Mouse (Mus musculus) neural tube, embryonic 12.5 days (tissue): Measurements from ENCODE around the gene Etv6. TPM values are rescaled to one million over a fixed set of nuclear protein-coding genes. Genes with fewer than 3 reads are reported as not detected.

ENCODE experiments used
- ATAC-seq: fragments of 200-750 bp; cut with Nextera tagmentation; 2 replicates; pipeline ENCODE4 v1.8.0; 2017; ENCODE audit warnings: low read depth, mild to moderate bottlenecking, moderate TSS enrichment, moderate library complexity; ENCODE audit not compliant: low FRiP score
- H3K27ac ChIP-seq: fragments of 300-500 bp; sonication (generic); 2 replicates; pipeline ENCODE4 v1.5.1; 2016
- H3K27me3 ChIP-seq: fragments of 300-500 bp; sonication (generic); replicated peaks from 2 replicates; pipeline ENCODE4 v1.6.1; 2016; ENCODE audit warnings: mild to moderate bottlenecking
- H3K36me3 ChIP-seq: fragments of 300-500 bp; sonication (generic); 2 replicates; pipeline ENCODE4 v1.6.1; 2016; ENCODE audit warnings: mild to moderate bottlenecking
- H3K4me1 ChIP-seq: fragments of 300-500 bp; sonication (generic); 2 replicates; pipeline ENCODE4 v1.6.1; 2016
- H3K4me2 ChIP-seq: fragments of 300-500 bp; sonication (generic); replicated peaks from 2 replicates; pipeline ENCODE4 v1.6.1; 2016; ENCODE audit warnings: mild to moderate bottlenecking
- H3K4me3 ChIP-seq: fragments of 300-500 bp; sonication (generic); 2 replicates; pipeline ENCODE4 v1.5.1; 2016
- H3K9ac ChIP-seq: fragments of 300-500 bp; sonication (generic); 2 replicates; pipeline ENCODE4 v1.6.1; 2016; ENCODE audit warnings: mild to moderate bottlenecking
- H3K9me3 ChIP-seq: fragments of 300-500 bp; sonication (generic); 2 replicates; pipeline ENCODE4 v1.6.1; 2016; ENCODE audit warnings: mild to moderate bottlenecking
- WGBS: fragments of 180-500 bp; shearing (Covaris S2); methylation state at CpG from one replicate; pipeline ENCODE4 v1.1.7; 2016; 5-methylcytosine and 5-hydroxymethylcytosine counted together
- polyA plus RNA-seq: library from polyadenylated mRNA; unstranded; fragments of >200 nt; fragmentation: Nextera tagmentation; extraction: Ambion mirVana; gene quantifications from 2 replicates; pipeline ENCODE4 v1.2.1, GENCODE M21; 2016

Gene Etv6
- polyA plus RNA-seq, 1 experiment from 2014 or later: 10.9 TPM

- Histone ChIP-seq H3K27me3 (no peaks in the 10 kb centered on the region), H3K4me2 (no peak overlapping the region), H3K9me3 (peaks cover 4% of the 10 kb centered on the region; the same call in 1 of the 2 replicates), H3K27ac (no peak overlapping the region), H3K36me3 (peaks cover 6% of the 10 kb centered on the region; the same call in 1 of the 2 replicates), H3K9ac (no peak overlapping the region), H3K4me3 (no peak overlapping the region), H3K4me1 (no peaks in the 10 kb centered on the region)
- 72% methylated on average over 4 of the region's 4 CpGs for WGBS
- no peak for ATAC-seq
Measured at GRCm38 (mm10) chr6:134133756-134134155, 98.3 kb downstream of the Etv6 start.

GRCm38 (mm10) chr6:134134821-134135323 lies 99.4 kb downstream of the Etv6 start:
- H3K4me1 ChIP-seq: no peaks in the 10 kb centered on the region
- no peaks in the 10 kb centered on the region for H3K27me3 ChIP-seq
- H3K27ac ChIP-seq: no peak overlapping the region
- no peak for ATAC-seq
- no peak overlapping the region for H3K9ac ChIP-seq
- no peaks in the 10 kb centered on the region for H3K9me3 ChIP-seq
- no peak overlapping the region for H3K4me2 ChIP-seq
- H3K36me3 ChIP-seq: peaks cover 3% of the 10 kb centered on the region; the same call in 1 of the 2 replicates
- H3K4me3 ChIP-seq: no peak overlapping the region
- 92% methylated on average over 9 of the region's 9 CpGs for WGBS

- Histone ChIP-seq H3K9ac (no peak overlapping the region), H3K9me3 (no peaks in the 10 kb centered on the region), H3K4me3 (no peak overlapping the region), H3K36me3 (peaks cover 3% of the 10 kb centered on the region; the same call in 1 of the 2 replicates), H3K27me3 (no peaks in the 10 kb centered on the region), H3K27ac (no peak overlapping the region), H3K4me1 (peaks cover 7% of the 10 kb centered on the region), H3K4me2 (no peak overlapping the region)
- ATAC-seq: no peak
- whole genome bisulfite sequencing: 89% methylated on average over 3 of the region's 3 CpGs
Measured at GRCm38 (mm10) chr6:134136315-134136714, 100.8 kb downstream of the Etv6 start.

- no peak for ATAC-seq
- Histone ChIP-seq H3K4me3 (no peak overlapping the region), H3K9ac (no peak overlapping the region), H3K27me3 (no peaks in the 10 kb centered on the region), H3K27ac (no peak overlapping the region), H3K36me3 (peaks cover 3% of the 10 kb centered on the region; the same call in 1 of the 2 replicates), H3K4me1 (peaks cover 16% of the 10 kb centered on the region), H3K4me2 (no peak overlapping the region), H3K9me3 (no peaks in the 10 kb centered on the region)
- WGBS: 94% methylated on average over 3 of the region's 3 CpGs
Measured at GRCm38 (mm10) chr6:134139359-134139758, 103.9 kb downstream of the Etv6 start.

GRCm38 (mm10) chr6:134140718-134141615 lies 105.5 kb downstream of the Etv6 start:
- 50% methylated on average over 16 of the region's 16 CpGs for WGBS
- Histone ChIP-seq H3K36me3 (peaks cover 3% of the 10 kb centered on the region; the same call in 1 of the 2 replicates), H3K27ac (no peak overlapping the region), H3K4me3 (no peak overlapping the region), H3K4me1 (peaks cover 16% of the 10 kb centered on the region), H3K4me2 (no peak overlapping the region), H3K9ac (no peak overlapping the region), H3K27me3 (no peaks in the 10 kb centered on the region), H3K9me3 (no peaks in the 10 kb centered on the region)
- ATAC-seq: no peak

DNA sequence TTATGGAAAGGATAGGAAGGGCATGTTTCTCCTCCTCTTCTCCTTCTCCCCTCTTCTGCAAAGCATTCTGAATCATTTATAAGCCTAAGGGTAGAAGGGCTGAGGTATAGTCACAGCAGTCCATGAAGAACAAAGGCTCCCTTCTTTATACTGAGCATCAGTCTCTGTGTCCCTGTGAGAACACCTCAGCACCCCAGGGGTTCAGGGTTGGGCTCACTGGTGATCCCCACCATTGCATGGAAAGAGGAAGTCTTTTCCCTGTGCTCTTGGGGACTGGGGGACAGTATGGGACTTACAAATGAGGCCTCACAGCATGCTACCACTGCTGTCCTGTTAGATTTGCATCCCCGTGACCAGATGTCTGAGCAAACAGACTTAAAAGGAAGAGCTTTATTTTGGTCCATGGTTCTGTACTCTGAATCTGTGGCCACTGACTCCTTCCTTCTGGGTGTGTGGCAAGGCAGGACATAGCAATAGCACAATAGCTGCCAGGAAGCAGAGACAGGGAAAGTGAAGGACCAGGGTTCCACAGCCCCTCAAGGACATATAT lies 106.2 kb downstream of the Etv6 start:
- Histone ChIP-seq H3K9ac (no peak overlapping the region), H3K4me2 (no peak overlapping the region), H3K36me3 (peaks cover 3% of the 10 kb centered on the region; the same call in 1 of the 2 replicates), H3K9me3 (no peaks in the 10 kb centered on the region), H3K27me3 (no peaks in the 10 kb centered on the region), H3K4me1 (peaks cover 16% of the 10 kb centered on the region), H3K4me3 (no peak overlapping the region), H3K27ac (no peak overlapping the region)
- 67% methylated on average over 1 of the region's 1 CpGs for WGBS
- no peak for ATAC-seq

GRCm38 (mm10) chr6:134142700-134143099 lies 107.2 kb downstream of the Etv6 start:
- H3K27me3 ChIP-seq: no peaks in the 10 kb centered on the region
- ATAC-seq: no peak
- H3K36me3 ChIP-seq: no peaks in the 10 kb centered on the region
- no peak overlapping the region for H3K27ac ChIP-seq
- peaks cover 21% of the 10 kb centered on the region for H3K4me1 ChIP-seq
- H3K4me3 ChIP-seq: no peak overlapping the region
- 90% methylated on average over 11 of the region's 11 CpGs for WGBS
- no peaks in the 10 kb centered on the region for H3K9me3 ChIP-seq
- H3K4me2 ChIP-seq: no peak overlapping the region
- H3K9ac ChIP-seq: no peak overlapping the region

DNA sequence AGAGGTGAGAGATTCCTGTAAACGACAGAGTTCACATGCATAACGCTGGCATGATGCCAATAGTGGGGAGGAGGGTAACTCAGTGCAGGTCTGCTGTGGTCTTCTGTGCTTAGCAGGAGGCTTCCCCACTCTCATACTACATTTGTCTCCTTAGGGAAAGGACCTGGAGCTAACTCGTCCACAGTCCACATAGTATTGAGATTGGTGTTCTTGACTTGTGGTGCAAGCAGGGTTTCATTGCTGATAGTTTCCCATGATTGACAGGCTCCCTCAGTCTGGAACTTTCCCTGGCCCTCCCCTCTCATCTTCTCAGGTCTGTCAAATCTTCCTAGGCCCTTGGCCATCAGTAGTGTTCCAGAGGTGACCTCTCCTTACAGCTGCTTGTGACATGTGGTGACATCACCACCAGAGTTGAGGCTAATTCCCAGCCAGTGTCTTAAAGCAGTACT lies 108.2 kb downstream of the Etv6 start:
- Histone ChIP-seq H3K4me2 (no peak overlapping the region), H3K36me3 (no peaks in the 10 kb centered on the region), H3K4me1 (peaks cover 30% of the 10 kb centered on the region), H3K9ac (no peak overlapping the region), H3K4me3 (no peak overlapping the region), H3K9me3 (no peaks in the 10 kb centered on the region), H3K27me3 (no peaks in the 10 kb centered on the region), H3K27ac (no peak overlapping the region)
- WGBS: 75% methylated on average over 3 of the region's 3 CpGs
- no peak for ATAC-seq

DNA sequence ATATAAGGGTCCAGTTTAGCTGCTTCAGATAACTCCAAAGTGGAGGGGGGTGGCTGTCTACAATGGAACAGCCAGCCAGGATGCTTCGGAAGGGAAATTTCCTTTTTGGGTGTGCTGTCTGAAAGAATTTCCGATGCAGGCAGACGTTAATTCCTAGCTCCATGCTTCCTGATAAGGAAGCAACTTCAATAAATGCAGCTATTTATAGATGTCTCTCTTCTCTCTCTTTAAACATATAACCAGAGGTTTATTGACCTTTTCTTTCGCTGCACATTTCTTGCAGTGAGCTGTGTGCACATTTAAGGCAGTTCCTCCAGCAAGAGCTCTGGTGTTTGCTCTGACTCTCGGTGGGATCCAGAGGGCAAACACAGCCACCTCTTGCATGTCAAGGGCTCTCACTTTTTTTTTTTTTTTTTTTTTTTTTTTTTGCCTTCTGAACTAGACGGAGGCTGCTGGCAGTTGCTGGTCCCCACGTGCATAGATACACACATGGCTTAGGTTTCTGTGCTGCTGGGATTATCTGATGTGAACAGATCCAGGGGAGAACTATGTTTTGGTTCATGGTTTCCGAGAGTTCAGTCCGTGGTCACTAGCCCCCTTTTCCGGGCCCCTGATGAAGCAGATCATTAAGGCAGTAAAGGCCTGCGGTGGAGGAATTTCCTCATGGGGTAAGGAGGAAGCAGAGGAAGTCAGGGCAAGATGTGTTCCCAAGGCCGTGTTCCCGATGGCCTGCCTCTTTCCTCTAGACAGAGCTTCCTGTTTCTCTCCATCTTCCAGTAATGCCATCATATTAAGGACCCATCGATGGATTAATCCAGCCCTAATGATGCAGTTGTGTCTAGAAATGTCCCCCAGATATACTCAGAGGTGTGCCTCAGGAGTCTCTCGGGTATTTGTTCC lies 109.0 kb downstream of the Etv6 start:
- no peak for ATAC-seq
- 73% methylated on average over 15 of the region's 15 CpGs for WGBS
- H3K4me1 ChIP-seq: peaks cover 32% of the 10 kb centered on the region

DNA sequence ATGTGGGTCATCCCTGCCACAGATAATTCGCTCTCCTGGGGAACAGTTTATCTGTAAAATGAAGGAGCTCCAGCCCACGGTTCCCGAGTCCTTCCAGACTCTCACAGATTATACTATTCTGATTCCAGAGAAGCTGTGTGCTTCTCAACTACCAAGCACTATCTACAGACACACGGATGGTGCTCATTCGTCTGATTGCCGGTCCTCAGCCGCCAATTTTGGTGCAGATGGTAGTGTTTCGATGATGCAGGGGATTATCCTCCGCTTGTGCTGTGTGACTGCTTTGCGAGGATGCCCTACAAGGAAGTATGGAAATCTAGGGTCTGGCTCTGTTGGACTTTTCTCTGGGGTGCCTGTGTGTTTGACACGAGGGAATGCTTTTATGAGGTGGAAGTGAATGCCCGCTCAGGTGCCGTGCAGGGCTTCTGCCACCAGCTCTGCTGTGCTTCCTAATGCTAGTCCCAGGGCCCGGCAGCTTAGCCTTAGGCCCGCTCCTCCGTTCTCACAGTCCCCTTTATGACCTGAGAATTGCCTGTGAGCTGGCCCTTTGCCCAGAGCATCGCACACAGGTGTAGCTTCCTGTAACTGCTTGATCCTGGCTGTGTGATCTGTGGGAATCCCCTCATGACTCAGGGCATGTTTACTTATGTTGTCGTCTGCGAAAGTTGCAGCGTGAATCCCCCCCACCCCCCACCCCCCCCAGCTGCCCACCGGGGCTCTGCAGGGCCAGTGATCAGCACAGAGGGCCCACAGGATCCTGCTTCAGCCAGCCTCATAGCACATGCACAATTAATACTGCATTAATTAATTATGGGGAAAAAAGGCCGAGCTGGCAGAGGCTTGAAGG lies 112.3 kb downstream of the Etv6 start:
- ATAC-seq: peak; percentile 68
- H3K4me2 ChIP-seq: no peak overlapping the region
- WGBS: 50% methylated on average over 22 of the region's 22 CpGs
- no peak overlapping the region for H3K27ac ChIP-seq
- no peaks in the 10 kb centered on the region for H3K9me3 ChIP-seq
- H3K4me3 ChIP-seq: no peak overlapping the region
- H3K36me3 ChIP-seq: no peaks in the 10 kb centered on the region
- no peak overlapping the region for H3K9ac ChIP-seq
- H3K27me3 ChIP-seq: no peaks in the 10 kb centered on the region
- H3K4me1 ChIP-seq: peaks cover 19% of the 10 kb centered on the region

More for the DNA sequence above, 109.0 kb downstream of the Etv6 start:
- H3K4me3 ChIP-seq: no peak overlapping the region
- no peak overlapping the region for H3K27ac ChIP-seq
- H3K9ac ChIP-seq: no peak overlapping the region
- no peaks in the 10 kb centered on the region for H3K36me3 ChIP-seq
- no peaks in the 10 kb centered on the region for H3K27me3 ChIP-seq
- no peak overlapping the region for H3K4me2 ChIP-seq
- H3K9me3 ChIP-seq: no peaks in the 10 kb centered on the region

DNA sequence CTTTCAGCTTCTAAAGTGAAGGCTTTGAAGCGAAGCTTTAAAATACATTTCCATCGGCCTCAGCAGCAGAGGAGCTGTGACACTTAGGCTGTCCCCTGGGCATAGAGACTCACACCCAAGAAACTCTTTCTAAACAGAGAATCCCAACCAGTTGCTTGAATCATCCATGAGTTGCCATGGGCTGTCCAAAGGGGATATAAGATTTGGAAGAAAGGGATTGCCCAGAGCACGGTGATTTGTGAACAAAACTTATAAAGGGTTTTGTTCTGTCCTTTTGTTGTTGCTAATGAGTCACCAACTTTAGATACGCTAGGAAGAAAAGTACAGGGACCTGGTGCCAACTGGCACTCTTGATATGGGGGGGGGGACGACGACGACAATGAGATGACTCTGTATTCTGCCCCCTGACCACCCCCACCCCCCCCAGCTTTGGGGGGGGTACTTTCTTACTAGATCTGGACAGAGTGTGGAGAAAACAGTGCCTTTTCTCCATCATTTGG lies 113.0 kb downstream of the Etv6 start:
- H3K4me3 ChIP-seq: no peak overlapping the region
- H3K36me3 ChIP-seq: no peaks in the 10 kb centered on the region
- no peaks in the 10 kb centered on the region for H3K9me3 ChIP-seq
- H3K27me3 ChIP-seq: no peaks in the 10 kb centered on the region
- 35% methylated on average over 7 of the region's 7 CpGs for WGBS
- no peak overlapping the region for H3K9ac ChIP-seq
- H3K4me1 ChIP-seq: peaks cover 16% of the 10 kb centered on the region
- H3K27ac ChIP-seq: no peak overlapping the region
- ATAC-seq: peak; percentile 52
- H3K4me2 ChIP-seq: no peak overlapping the region
